Mouse (Mus musculus): ENCODE results near the gene Lamp1. TPM values are rescaled to one million over a fixed set of nuclear protein-coding genes. Genes with fewer than 3 reads are reported as not detected.

Gene Lamp1
- polyA plus RNA-seq, 1 experiment from 2014 or later: 292 TPM

DNA sequence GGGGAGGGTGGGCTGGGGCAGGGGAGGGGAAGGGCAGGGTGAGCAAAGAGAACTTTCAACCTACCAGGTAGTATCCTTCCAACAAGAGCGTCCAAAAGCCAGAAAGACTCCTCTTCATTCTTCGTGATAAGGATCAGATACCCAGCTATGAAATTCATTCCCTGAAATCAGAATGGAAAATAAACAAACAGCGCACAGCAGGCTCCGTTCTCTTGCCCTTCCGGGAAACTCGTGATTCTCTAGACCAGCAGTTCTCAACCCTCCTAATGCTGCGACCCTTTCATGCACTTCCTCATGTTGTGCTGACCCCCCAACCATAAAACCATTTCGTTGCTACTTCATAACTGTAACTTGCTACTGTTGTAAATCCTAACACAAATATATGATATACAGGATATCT, 27.9 kb downstream of the Lamp1 start:
- ATAC-seq (ENCODE audit: low FRiP score, low TSS enrichment) (no peak), DNase-seq (no peak)
- no peaks in the 10 kb centered on the region for H3K27me3 ChIP-seq (ENCODE audit: control insufficient read depth, insufficient read depth, low read length)
- H3K36me3 ChIP-seq (ENCODE audit: control insufficient read depth, insufficient read depth, low read length): peaks cover 10% of the 10 kb centered on the region; the same call in 1 of the 2 replicates
- no peaks in the 10 kb centered on the region for H3K4me1 ChIP-seq (ENCODE audit: control insufficient read depth, insufficient read depth, low read length)
- no peak overlapping the region for H3K9ac ChIP-seq (replicated peaks; ENCODE audit: low read length)
- H3K27ac ChIP-seq (replicated peaks; ENCODE audit: low read depth, low read length): no peak overlapping the region
- no peaks in the 10 kb centered on the region for H3K9me3 ChIP-seq (ENCODE audit: control insufficient read depth, low read length)
- no peak overlapping the region for H3K4me2 ChIP-seq (ENCODE audit: low read length)
- 87% methylated on average over 8 of the region's 8 CpGs for WGBS
- H3K4me3 ChIP-seq (replicated peaks; ENCODE audit: low read depth, low read length): no peak overlapping the region

DNA sequence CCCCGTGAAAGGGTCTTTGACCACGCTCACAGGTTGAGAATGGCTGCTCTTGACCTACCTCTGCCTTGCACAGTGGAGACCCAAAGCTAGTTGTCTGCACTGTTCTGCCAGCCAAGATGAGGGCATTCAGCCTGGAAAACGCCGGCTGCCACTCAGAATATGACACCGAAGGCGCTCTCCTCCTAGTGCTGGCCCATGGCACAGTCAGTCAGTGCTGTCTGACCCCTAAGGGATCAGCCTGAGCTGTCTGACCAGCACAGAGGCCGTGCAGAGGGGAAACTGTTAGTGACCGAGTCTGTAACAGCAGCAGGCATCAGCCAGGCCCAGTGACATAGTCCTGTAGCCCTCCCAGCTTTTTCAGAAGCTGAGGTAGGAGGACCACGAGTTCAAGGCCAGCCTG, 28.3 kb downstream of the Lamp1 start:
- WGBS: 82% methylated on average over 9 of the region's 9 CpGs
- peaks cover 10% of the 10 kb centered on the region; the same call in 1 of the 2 replicates for H3K36me3 ChIP-seq (ENCODE audit: control insufficient read depth, insufficient read depth, low read length)
- no peak overlapping the region for H3K4me3 ChIP-seq (replicated peaks; ENCODE audit: low read depth, low read length)
- no peaks in the 10 kb centered on the region for H3K9me3 ChIP-seq (ENCODE audit: control insufficient read depth, low read length)
- DNase-seq (no peak), ATAC-seq (ENCODE audit: low FRiP score, low TSS enrichment) (no peak)
- H3K9ac ChIP-seq (replicated peaks; ENCODE audit: low read length): no peak overlapping the region
- H3K27ac ChIP-seq (replicated peaks; ENCODE audit: low read depth, low read length): no peak overlapping the region
- no peaks in the 10 kb centered on the region for H3K27me3 ChIP-seq (ENCODE audit: control insufficient read depth, insufficient read depth, low read length)
- no peak overlapping the region for H3K4me2 ChIP-seq (ENCODE audit: low read length)
- no peaks in the 10 kb centered on the region for H3K4me1 ChIP-seq (ENCODE audit: control insufficient read depth, insufficient read depth, low read length)

DNA sequence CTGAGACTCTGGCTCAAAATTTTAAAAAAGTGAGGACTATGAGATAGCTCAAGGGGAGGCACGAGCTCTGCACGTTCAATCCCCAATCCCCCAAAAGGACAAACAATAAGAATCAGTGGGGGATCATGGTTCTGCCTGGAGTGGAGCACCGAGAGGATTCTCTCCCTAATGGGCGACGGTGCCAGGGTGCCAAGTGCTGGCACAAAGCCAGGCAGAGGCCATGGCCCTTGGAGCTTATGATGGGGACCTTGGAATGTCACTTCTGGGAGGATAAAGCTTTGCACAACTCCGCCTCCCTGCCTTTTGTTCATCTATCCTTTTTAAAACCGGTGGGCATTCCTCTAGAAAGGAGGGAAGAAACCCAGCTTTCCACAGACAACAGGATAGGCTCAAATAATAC, 28.7 kb downstream of the Lamp1 start:
- no peaks in the 10 kb centered on the region for H3K9me3 ChIP-seq (ENCODE audit: control insufficient read depth, low read length)
- ATAC-seq (ENCODE audit: low FRiP score, low TSS enrichment) (no peak), DNase-seq (no peak)
- no peak overlapping the region for H3K27ac ChIP-seq (replicated peaks; ENCODE audit: low read depth, low read length)
- no peak overlapping the region for H3K4me2 ChIP-seq (ENCODE audit: low read length)
- no peak overlapping the region for H3K9ac ChIP-seq (replicated peaks; ENCODE audit: low read length)
- H3K4me1 ChIP-seq (ENCODE audit: control insufficient read depth, insufficient read depth, low read length): no peaks in the 10 kb centered on the region
- WGBS: 56% methylated on average over 7 of the region's 7 CpGs
- no peak overlapping the region for H3K4me3 ChIP-seq (replicated peaks; ENCODE audit: low read depth, low read length)
- H3K27me3 ChIP-seq (ENCODE audit: control insufficient read depth, insufficient read depth, low read length): no peaks in the 10 kb centered on the region
- H3K36me3 ChIP-seq (ENCODE audit: control insufficient read depth, insufficient read depth, low read length): peaks cover 10% of the 10 kb centered on the region; the same call in 1 of the 2 replicates

DNA sequence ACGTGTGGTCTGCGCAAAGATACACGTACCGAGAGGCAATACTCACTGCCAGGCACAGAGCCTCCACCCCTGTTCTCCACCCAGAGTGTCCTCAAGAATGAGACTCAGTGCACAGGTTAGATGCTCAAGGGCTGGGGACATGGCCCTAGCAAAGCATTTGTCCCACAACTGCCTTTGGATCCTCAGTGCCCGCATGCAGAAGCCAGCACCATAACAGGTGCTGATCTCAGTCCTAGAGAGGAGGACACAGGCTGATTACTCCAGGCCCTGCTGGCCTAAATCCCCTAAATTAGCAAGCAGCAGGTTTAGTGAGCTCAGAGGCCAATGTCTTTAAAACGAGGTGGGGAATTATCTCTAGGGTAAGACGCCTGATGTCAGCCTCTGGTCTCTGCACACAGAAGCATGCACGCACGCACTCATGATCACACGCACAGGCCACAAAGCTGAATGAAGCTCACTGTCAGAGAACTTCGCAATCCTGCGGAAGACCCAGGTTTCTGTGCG, 29.1 kb downstream of the Lamp1 start:
- Histone ChIP-seq H3K4me2 (ENCODE audit: low read length) (no peak overlapping the region), H3K9me3 (ENCODE audit: control insufficient read depth, low read length) (no peaks in the 10 kb centered on the region), H3K4me3 (replicated peaks; ENCODE audit: low read depth, low read length) (no peak overlapping the region), H3K36me3 (ENCODE audit: control insufficient read depth, insufficient read depth, low read length) (peaks cover 10% of the 10 kb centered on the region; the same call in 1 of the 2 replicates), H3K27ac (replicated peaks; ENCODE audit: low read depth, low read length) (no peak overlapping the region), H3K4me1 (ENCODE audit: control insufficient read depth, insufficient read depth, low read length) (no peaks in the 10 kb centered on the region), H3K9ac (replicated peaks; ENCODE audit: low read length) (no peak overlapping the region), H3K27me3 (ENCODE audit: control insufficient read depth, insufficient read depth, low read length) (no peaks in the 10 kb centered on the region)
- DNase-seq (no peak), ATAC-seq (ENCODE audit: low FRiP score, low TSS enrichment) (no peak)
- WGBS: 91% methylated on average over 13 of the region's 13 CpGs

DNA sequence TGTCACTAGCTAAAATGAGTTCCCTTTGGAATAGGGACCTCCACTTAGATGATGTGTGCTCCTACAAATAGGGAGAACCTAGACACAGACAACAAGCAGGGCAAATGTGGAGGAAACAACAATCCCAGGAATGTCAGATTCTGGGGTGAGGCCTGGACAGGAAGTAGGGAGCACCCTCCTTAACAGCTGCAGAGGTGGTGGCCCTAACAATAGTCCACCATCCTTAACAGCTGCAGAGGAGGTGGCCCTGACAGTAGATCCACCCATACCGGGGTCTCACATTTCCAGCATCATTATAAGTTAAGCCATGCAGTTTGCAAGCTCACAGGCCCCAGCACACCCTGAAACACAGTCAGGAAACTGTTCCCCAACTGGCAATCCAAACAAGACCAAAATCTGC, 29.9 kb downstream of the Lamp1 start:
- Histone ChIP-seq H3K4me2 (ENCODE audit: low read length) (no peak overlapping the region), H3K4me3 (replicated peaks; ENCODE audit: low read depth, low read length) (no peak overlapping the region), H3K27ac (replicated peaks; ENCODE audit: low read depth, low read length) (no peak overlapping the region), H3K9me3 (ENCODE audit: control insufficient read depth, low read length) (no peaks in the 10 kb centered on the region), H3K27me3 (ENCODE audit: control insufficient read depth, insufficient read depth, low read length) (no peaks in the 10 kb centered on the region), H3K4me1 (ENCODE audit: control insufficient read depth, insufficient read depth, low read length) (no peaks in the 10 kb centered on the region), H3K9ac (replicated peaks; ENCODE audit: low read length) (no peak overlapping the region), H3K36me3 (ENCODE audit: control insufficient read depth, insufficient read depth, low read length) (peaks cover 10% of the 10 kb centered on the region; the same call in 1 of the 2 replicates)
- 89% methylated on average over 1 of the region's 1 CpGs for WGBS
- DNase-seq (no peak), ATAC-seq (ENCODE audit: low FRiP score, low TSS enrichment) (no peak)

DNA sequence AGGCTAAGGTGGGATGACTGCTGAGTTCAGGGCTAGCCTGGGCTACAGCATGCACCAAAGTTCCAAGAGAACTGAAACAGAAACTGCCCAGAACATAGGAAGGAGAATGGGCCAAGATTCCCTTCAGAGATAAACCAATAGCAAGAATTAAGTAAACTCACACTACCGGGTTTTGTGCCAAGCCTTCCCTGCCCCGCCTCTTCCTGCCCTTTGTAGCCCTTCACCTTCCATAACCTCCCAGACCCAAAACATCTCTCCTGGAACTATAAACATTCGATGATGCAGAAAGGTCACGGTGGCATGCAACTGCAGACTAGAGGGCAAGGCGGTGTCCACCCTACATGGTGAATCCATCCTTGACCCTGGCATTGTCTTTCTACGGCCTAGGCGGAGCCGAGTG, 31.3 kb downstream of the Lamp1 start:
- Histone ChIP-seq H3K9ac (replicated peaks; ENCODE audit: low read length) (no peak overlapping the region), H3K4me3 (replicated peaks; ENCODE audit: low read depth, low read length) (no peak overlapping the region), H3K27ac (replicated peaks; ENCODE audit: low read depth, low read length) (no peak overlapping the region), H3K27me3 (ENCODE audit: control insufficient read depth, insufficient read depth, low read length) (no peaks in the 10 kb centered on the region), H3K4me2 (ENCODE audit: low read length) (no peak overlapping the region), H3K4me1 (ENCODE audit: control insufficient read depth, insufficient read depth, low read length) (no peaks in the 10 kb centered on the region), H3K9me3 (ENCODE audit: control insufficient read depth, low read length) (no peaks in the 10 kb centered on the region), H3K36me3 (ENCODE audit: control insufficient read depth, insufficient read depth, low read length) (peaks cover 6% of the 10 kb centered on the region; the same call in 1 of the 2 replicates)
- DNase-seq (no peak), ATAC-seq (ENCODE audit: low FRiP score, low TSS enrichment) (no peak)
- 90% methylated on average over 8 of the region's 8 CpGs for WGBS

DNA sequence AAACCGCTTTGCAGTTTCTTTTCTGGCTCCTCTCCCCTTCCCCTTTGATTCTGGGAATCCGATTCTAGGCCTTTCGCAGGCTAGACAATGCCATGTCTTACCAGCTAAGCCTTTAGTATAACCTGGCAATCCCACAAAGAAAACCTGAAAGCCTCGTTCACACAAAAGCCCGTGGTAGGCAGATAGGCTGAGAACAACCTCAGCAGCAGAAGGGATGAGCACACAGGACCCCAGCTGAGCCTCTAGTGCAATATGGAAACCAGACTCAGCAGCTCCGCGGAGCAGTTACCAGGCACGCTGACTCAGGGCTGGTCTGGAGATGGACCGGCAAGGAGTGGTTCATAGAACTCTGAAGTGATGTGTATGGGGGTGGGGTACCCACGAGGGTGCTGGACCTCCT, 35.9 kb downstream of the Lamp1 start:
- no peaks in the 10 kb centered on the region for H3K27me3 ChIP-seq (ENCODE audit: control insufficient read depth, insufficient read depth, low read length)
- H3K36me3 ChIP-seq (ENCODE audit: control insufficient read depth, insufficient read depth, low read length): no peaks in the 10 kb centered on the region
- WGBS: 14% methylated on average over 10 of the region's 10 CpGs
- H3K9me3 ChIP-seq (ENCODE audit: control insufficient read depth, low read length): no peaks in the 10 kb centered on the region
- ATAC-seq (ENCODE audit: low FRiP score, low TSS enrichment): no peak
- H3K9ac ChIP-seq (replicated peaks; ENCODE audit: low read length): no peak overlapping the region
- no peak overlapping the region for H3K4me3 ChIP-seq (replicated peaks; ENCODE audit: low read depth, low read length)
- H3K4me2 ChIP-seq (ENCODE audit: low read length): no peak overlapping the region
- peak; percentile 54 for DNase-seq
- H3K4me1 ChIP-seq (ENCODE audit: control insufficient read depth, insufficient read depth, low read length): no peaks in the 10 kb centered on the region
- 0 out of 2 replicates have a peak overlapping the region, but pooled peaks have one; percentile 33 for H3K27ac ChIP-seq (replicated peaks; ENCODE audit: low read depth, low read length)

DNA sequence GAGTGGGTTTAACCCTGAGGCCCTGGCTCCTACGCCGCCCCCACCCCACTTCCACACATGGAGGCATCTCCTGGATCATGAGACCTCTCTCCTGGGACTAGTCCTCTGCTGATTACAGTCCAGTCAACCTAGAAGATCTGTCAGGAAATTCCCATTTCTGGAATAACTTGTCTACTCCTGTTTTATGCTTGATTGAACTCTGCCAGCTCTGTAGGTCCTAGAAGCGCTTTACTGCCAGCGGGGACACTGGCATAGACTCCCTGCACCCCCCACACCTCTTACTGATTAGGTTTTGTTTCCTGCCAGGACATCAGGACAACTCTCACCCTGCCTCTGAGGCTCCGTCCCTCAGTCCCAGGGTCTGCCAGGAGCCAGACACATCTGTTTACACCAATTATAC, 38.5 kb downstream of the Lamp1 start:
- no peak for DNase-seq
- 90% methylated on average over 5 of the region's 5 CpGs for WGBS
- ATAC-seq (ENCODE audit: low FRiP score, low TSS enrichment): no peak

DNA sequence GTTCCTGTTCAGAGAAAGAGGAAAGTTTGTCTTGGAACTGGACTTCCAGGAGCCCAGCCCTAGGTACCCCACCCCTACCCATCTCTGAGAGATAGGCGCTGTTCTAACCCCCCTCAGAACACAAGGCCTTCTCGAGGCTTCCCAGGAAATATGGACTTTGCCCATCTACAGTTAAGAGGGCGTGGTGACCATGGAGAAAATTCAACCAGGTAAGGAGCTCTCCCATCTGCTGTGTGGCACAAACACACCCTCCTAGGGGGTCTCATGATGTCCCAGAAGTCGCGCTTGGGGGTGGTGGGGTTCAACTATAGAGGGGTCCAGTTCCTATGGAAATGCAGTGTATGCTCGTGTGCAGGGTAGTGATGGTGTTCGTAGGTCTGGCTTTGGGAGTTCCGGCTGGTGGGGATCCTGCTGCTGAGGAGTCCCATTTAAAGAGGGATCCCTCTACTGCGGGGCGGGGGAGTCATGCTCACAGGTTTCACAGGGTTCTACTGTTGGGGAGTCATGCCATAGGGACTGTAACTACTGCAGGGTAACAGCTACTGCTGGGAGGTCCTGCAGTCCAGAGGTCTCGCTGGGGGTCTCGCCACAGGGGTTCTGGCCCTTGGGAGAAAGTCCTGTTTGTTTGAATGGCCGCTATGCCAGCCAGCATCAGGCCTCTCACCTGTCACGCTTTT, 40.6 kb downstream of the Lamp1 start:
- Histone ChIP-seq H3K9ac (replicated peaks; ENCODE audit: low read length) (peak overlapping the region; percentile 75; the same call in 1 of the 2 replicates), H3K9me3 (ENCODE audit: control insufficient read depth, low read length) (no peaks in the 10 kb centered on the region), H3K27me3 (ENCODE audit: control insufficient read depth, insufficient read depth, low read length) (peaks cover 23% of the 10 kb centered on the region), H3K27ac (replicated peaks; ENCODE audit: low read depth, low read length) (no peak overlapping the region), H3K4me1 (ENCODE audit: control insufficient read depth, insufficient read depth, low read length) (peaks cover 7% of the 10 kb centered on the region), H3K4me3 (replicated peaks; ENCODE audit: low read depth, low read length) (peak overlapping the region; percentile 80), H3K36me3 (ENCODE audit: control insufficient read depth, insufficient read depth, low read length) (no peaks in the 10 kb centered on the region), H3K4me2 (ENCODE audit: low read length) (peak overlapping the region; percentile 85)
- 25% methylated on average over 14 of the region's 14 CpGs for WGBS
- DNase-seq (no peak), ATAC-seq (ENCODE audit: low FRiP score, low TSS enrichment) (0 out of 2 replicates have a peak, but pooled peaks have one; percentile 18)

More for the DNA sequence above, 38.5 kb downstream of the Lamp1 start:
- H3K27ac ChIP-seq (replicated peaks; ENCODE audit: low read depth, low read length): no peak overlapping the region
- H3K4me1 ChIP-seq (ENCODE audit: control insufficient read depth, insufficient read depth, low read length): peaks cover 7% of the 10 kb centered on the region
- H3K4me3 ChIP-seq (replicated peaks; ENCODE audit: low read depth, low read length): no peak overlapping the region
- no peak overlapping the region for H3K9ac ChIP-seq (replicated peaks; ENCODE audit: low read length)
- no peaks in the 10 kb centered on the region for H3K36me3 ChIP-seq (ENCODE audit: control insufficient read depth, insufficient read depth, low read length)
- H3K4me2 ChIP-seq (ENCODE audit: low read length): no peak overlapping the region
- H3K9me3 ChIP-seq (ENCODE audit: control insufficient read depth, low read length): no peaks in the 10 kb centered on the region
- H3K27me3 ChIP-seq (ENCODE audit: control insufficient read depth, insufficient read depth, low read length): peaks cover 16% of the 10 kb centered on the region

Measured in midbrain, embryonic 14.5 days (tissue).